ENCODE assay signal across 8 mouse cellular contexts in the genomic region with DNA sequence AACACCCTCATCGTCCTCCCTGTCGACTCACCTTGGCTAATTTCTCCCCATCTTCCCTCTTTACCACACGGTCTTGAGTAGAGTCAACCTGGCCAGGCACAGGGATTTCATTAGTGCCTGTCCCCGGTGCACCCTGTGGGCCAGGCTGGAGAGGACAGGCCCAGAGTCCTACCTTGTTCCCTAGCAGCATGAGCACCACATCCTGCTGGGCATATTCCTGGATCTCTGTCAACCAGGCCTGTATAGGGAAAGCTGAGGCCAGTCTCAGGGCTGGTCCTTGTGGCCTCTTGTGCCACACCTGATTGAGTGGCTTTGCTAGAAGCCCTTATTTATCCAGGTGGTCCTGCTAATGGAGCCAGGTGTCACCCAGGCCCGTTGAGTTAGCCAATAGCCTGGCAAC. TPM values are rescaled to one million over a fixed set of nuclear protein-coding genes. Genes with fewer than 3 reads are reported as not detected.
DNase-seq lines count a peak whose midpoint lies in the region; ATAC-seq and TF ChIP-seq lines count a peak whose summit lies in the region.

No protein-coding gene starts in this region.

- peak overlapping the region; percentile 57 for H3K27ac ChIP-seq in left cerebral cortex, adult 2 months
- 0 out of 2 replicates have a peak overlapping the region, but pooled peaks have one; percentile 4 for H3K27ac ChIP-seq in embryonic facial prominence, embryonic 11.5 days (replicated peaks; ENCODE audit: low read depth, low read length)
- H3K27ac ChIP-seq in intestine, embryonic 16.5 days (ENCODE audit: low read length): peak overlapping the region; percentile 90
- peak overlapping the region; percentile 22; the same call in 1 of the 2 replicates for H3K27ac ChIP-seq in neural tube, embryonic 12.5 days

- DNase-seq in left cerebral cortex, adult 2 months (ENCODE audit: extremely low spot score in 1 of 2, low spot score in 2 of 2): no peak
- DNase-seq in left cerebral cortex, adult 9 months (ENCODE audit: low spot score in 2 of 2): no peak
- no peak for DNase-seq in embryonic facial prominence, embryonic 11.5 days (ENCODE audit: low spot score)
- no peak for DNase-seq in adrenal gland, postnatal 25 days
- no peak for DNase-seq in layer of hippocampus, adult 11-12 months (ENCODE audit: low spot score)
- no peak for DNase-seq in spleen, adult 12 weeks (ENCODE audit: low spot score)

- peak overlapping the region; percentile 51 for H3K4me2 ChIP-seq in embryonic facial prominence, embryonic 11.5 days (ENCODE audit: low read depth, low read length)
- peak overlapping the region; percentile 82 for H3K4me2 ChIP-seq in intestine, embryonic 16.5 days (ENCODE audit: low read depth, low read length)
- peak overlapping the region; percentile 90 for H3K4me2 ChIP-seq in neural tube, embryonic 12.5 days (replicated peaks)

- peaks cover 3% of the 10 kb centered on the region for H3K36me3 ChIP-seq in embryonic facial prominence, embryonic 11.5 days (replicated peaks; ENCODE audit: control insufficient read depth, insufficient read depth, low read depth, low read length)
- no peaks in the 10 kb centered on the region; the same call in 1 of the 2 replicates for H3K36me3 ChIP-seq in intestine, embryonic 16.5 days (ENCODE audit: control insufficient read depth, insufficient read depth, low read length)
- H3K36me3 ChIP-seq in neural tube, embryonic 12.5 days: peaks cover 7% of the 10 kb centered on the region; the same call in 1 of the 2 replicates

- H3K4me3 ChIP-seq in left cerebral cortex, adult 2 months: peak overlapping the region; percentile 71
- peak overlapping the region; percentile 58 for H3K4me3 ChIP-seq in embryonic facial prominence, embryonic 11.5 days (ENCODE audit: low read depth, low read length)
- peak overlapping the region; percentile 71 for H3K4me3 ChIP-seq in intestine, embryonic 16.5 days (ENCODE audit: low read length)
- peak overlapping the region; percentile 45 for H3K4me3 ChIP-seq in neural tube, embryonic 12.5 days

- no peaks in the 10 kb centered on the region for H3K9me3 ChIP-seq in embryonic facial prominence, embryonic 11.5 days (replicated peaks; ENCODE audit: control insufficient read depth, low read length)
- no peaks in the 10 kb centered on the region for H3K9me3 ChIP-seq in intestine, embryonic 16.5 days (ENCODE audit: control insufficient read depth, low read length)
- no peaks in the 10 kb centered on the region for H3K9me3 ChIP-seq in neural tube, embryonic 12.5 days

- TF ChIP-seq CTCF in left cerebral cortex, adult 2 months (IDR thresholded peaks at IDR 0.05): no peak

- H3K9ac ChIP-seq in embryonic facial prominence, embryonic 11.5 days (replicated peaks; ENCODE audit: low read length): peak overlapping the region; percentile 81
- peak overlapping the region; percentile 80 for H3K9ac ChIP-seq in intestine, embryonic 16.5 days (ENCODE audit: low read depth, low read length)
- H3K9ac ChIP-seq in neural tube, embryonic 12.5 days: peak overlapping the region; percentile 58

- intact Hi-C loops in left cerebral cortex, adult 2 months (cut with DNase I): loop anchor here (2.0 kb wide), 1 partner anchor 125 kb away; no protein-coding TSS in a partner anchor

- no peak for ATAC-seq in embryonic facial prominence, embryonic 11.5 days (replicated peaks; ENCODE audit: insufficient number of reproducible peaks, low FRiP score, low TSS enrichment, low read depth)
- no peak for ATAC-seq in intestine, embryonic 16.5 days
- no peak for ATAC-seq in neural tube, embryonic 12.5 days (ENCODE audit: low FRiP score, low read depth)

- 19% methylated on average over 5 of the region's 5 CpGs for WGBS in embryonic facial prominence, embryonic 11.5 days
- 25% methylated on average over 5 of the region's 5 CpGs for WGBS in intestine, embryonic 16.5 days
- WGBS in neural tube, embryonic 12.5 days: 17% methylated on average over 5 of the region's 5 CpGs

- no peaks in the 10 kb centered on the region for H3K27me3 ChIP-seq in embryonic facial prominence, embryonic 11.5 days (ENCODE audit: control insufficient read depth, insufficient read depth, low read length)
- H3K27me3 ChIP-seq in intestine, embryonic 16.5 days (replicated peaks; ENCODE audit: control insufficient read depth, insufficient read depth, low read length): no peaks in the 10 kb centered on the region
- H3K27me3 ChIP-seq in neural tube, embryonic 12.5 days (replicated peaks): no peaks in the 10 kb centered on the region

- peaks cover 11% of the 10 kb centered on the region for H3K4me1 ChIP-seq in embryonic facial prominence, embryonic 11.5 days (ENCODE audit: control insufficient read depth, insufficient read depth, low read length)
- H3K4me1 ChIP-seq in intestine, embryonic 16.5 days (ENCODE audit: control insufficient read depth, insufficient read depth, low read length): peaks cover 57% of the 10 kb centered on the region
- peaks cover 55% of the 10 kb centered on the region for H3K4me1 ChIP-seq in neural tube, embryonic 12.5 days

RNA-seq across cellular contexts. Expression of a gene that starts 2.1 kb away (rescaled TPM):
- total RNA-seq in left cerebral cortex, adult 2 months (2021): 10 to 100 TPM; 81.3 to 85.3 TPM
- 86.1 and 88.2 TPM in 2 replicates for polyA plus RNA-seq in embryonic facial prominence, embryonic 11.5 days (2014; fragmentation: Nextera tagmentation; extraction: Ambion mirVana)
- 81.9 and 87.6 TPM in 2 replicates for polyA plus RNA-seq in intestine, embryonic 16.5 days (2015; fragmentation: Nextera tagmentation; extraction: Ambion mirVana)
- 83.4 and 84.0 TPM in 2 replicates for polyA plus RNA-seq in neural tube, embryonic 12.5 days (2016; fragmentation: Nextera tagmentation; extraction: Ambion mirVana)
- 105 and 133 TPM in 2 replicates for total RNA-seq in adrenal gland, postnatal 25 days (2021)

RNA-seq across cellular contexts. Expression of a gene that starts 4.1 kb away (rescaled TPM):
- 10 to 100 TPM; 53.6 to 54.1 TPM for total RNA-seq in left cerebral cortex, adult 2 months (2021)
- polyA plus RNA-seq in embryonic facial prominence, embryonic 11.5 days (2014; fragmentation: Nextera tagmentation; extraction: Ambion mirVana): 1.4 and 1.8 TPM in 2 replicates
- 5.2 and 6.6 TPM in 2 replicates for polyA plus RNA-seq in intestine, embryonic 16.5 days (2015; fragmentation: Nextera tagmentation; extraction: Ambion mirVana)
- 1.6 and 2.2 TPM in 2 replicates for polyA plus RNA-seq in neural tube, embryonic 12.5 days (2016; fragmentation: Nextera tagmentation; extraction: Ambion mirVana)
- 1.3 and 1.4 TPM in 2 replicates for total RNA-seq in adrenal gland, postnatal 25 days (2021)

RNA-seq across cellular contexts. Expression of a gene that starts 19.8 kb away (rescaled TPM):
- 10 to 100 TPM; 89.1 to 97.5 TPM for total RNA-seq in left cerebral cortex, adult 2 months (2021)
- polyA plus RNA-seq in embryonic facial prominence, embryonic 11.5 days (2014; fragmentation: Nextera tagmentation; extraction: Ambion mirVana): 9.6 and 16.6 TPM in 2 replicates
- 12.2 and 13.5 TPM in 2 replicates for polyA plus RNA-seq in intestine, embryonic 16.5 days (2015; fragmentation: Nextera tagmentation; extraction: Ambion mirVana)
- 23.0 and 26.5 TPM in 2 replicates for polyA plus RNA-seq in neural tube, embryonic 12.5 days (2016; fragmentation: Nextera tagmentation; extraction: Ambion mirVana)
- 45.2 and 65.8 TPM in 2 replicates for total RNA-seq in adrenal gland, postnatal 25 days (2021)

RNA-seq across cellular contexts. Expression of a gene that starts 41.5 kb away (rescaled TPM):
- 100 to 1,000 TPM; 134 to 144 TPM for total RNA-seq in left cerebral cortex, adult 2 months (2021)
- 2.6 and 2.8 TPM in 2 replicates for polyA plus RNA-seq in embryonic facial prominence, embryonic 11.5 days (2014; fragmentation: Nextera tagmentation; extraction: Ambion mirVana)
- polyA plus RNA-seq in intestine, embryonic 16.5 days (2015; fragmentation: Nextera tagmentation; extraction: Ambion mirVana): 1.1 and 1.4 TPM in 2 replicates
- polyA plus RNA-seq in neural tube, embryonic 12.5 days (2016; fragmentation: Nextera tagmentation; extraction: Ambion mirVana): 23.2 and 25.4 TPM in 2 replicates
- total RNA-seq in adrenal gland, postnatal 25 days (2021): 26.2 and 60.8 TPM in 2 replicates

RNA-seq across cellular contexts. Expression of a gene that starts 51.0 kb away (rescaled TPM):
- total RNA-seq in left cerebral cortex, adult 2 months (2021): 10 to 100 TPM; 34.5 to 37.1 TPM
- polyA plus RNA-seq in embryonic facial prominence, embryonic 11.5 days (2014; fragmentation: Nextera tagmentation; extraction: Ambion mirVana): 30.3 and 32.0 TPM in 2 replicates
- 25.1 and 26.0 TPM in 2 replicates for polyA plus RNA-seq in intestine, embryonic 16.5 days (2015; fragmentation: Nextera tagmentation; extraction: Ambion mirVana)
- polyA plus RNA-seq in neural tube, embryonic 12.5 days (2016; fragmentation: Nextera tagmentation; extraction: Ambion mirVana): 33.8 and 34.9 TPM in 2 replicates
- 29.7 and 37.3 TPM in 2 replicates for total RNA-seq in adrenal gland, postnatal 25 days (2021)

Comparison
In these comparisons a context has a peak if more than half of its experiments do, and no peak if none do; other contexts are left out.
1. H3K27ac ChIP-seq: peak in every context shown above with its lines; median percentile 90 in intestine, embryonic 16.5 days; 57 in left cerebral cortex, adult 2 months; 22 in neural tube, embryonic 12.5 days; 4 in embryonic facial prominence, embryonic 11.5 days.